ENCODE assay signal across 12 mouse cellular contexts in genomic region chr10:21606931-21607330, GRCm38 (mm10). TPM values are rescaled to one million over a fixed set of nuclear protein-coding genes. Genes with fewer than 3 reads are reported as not detected.
DNase-seq lines count a peak whose midpoint lies in the region; ATAC-seq and TF ChIP-seq lines count a peak whose summit lies in the region.
"Had no signal": no experiment of that assay in that cellular context is flagged by ENCODE, and none has a peak within 500 bp of the region (broad histone marks: within the 10 kb centered on the region; RNA-seq: fewer than 3 reads in every experiment).

No protein-coding gene starts in this region.

- H3K4me3 ChIP-seq in forebrain, embryonic 11.5 days (ENCODE audit: low read depth, low read length) = no peak overlapping the region
- H3K4me3 ChIP-seq: myocyte had no signal

- no peaks in the 10 kb centered on the region for H3K4me1 ChIP-seq in forebrain, embryonic 11.5 days (replicated peaks; ENCODE audit: control insufficient read depth, insufficient read depth, low read length)

- H3K27ac ChIP-seq in forebrain, embryonic 11.5 days (ENCODE audit: low read depth, low read length) = no peak overlapping the region

- H3K9ac ChIP-seq in forebrain, embryonic 11.5 days (ENCODE audit: low read length) = no peak overlapping the region

- DNase-seq in cerebellum, postnatal 14 days = peak; percentile 28 to 41
- peak; percentile 37 for DNase-seq in kidney, postnatal 14 days
- no peak for DNase-seq in kidney, adult 8-10 months
- peak; percentile 62 for DNase-seq in Muller cell, postnatal 12 days (ENCODE audit: inconsistent ontology term)
- DNase-seq in brain, embryonic 14.5 days (ENCODE audit: low read depth) = peak; percentile 32
- no peak for DNase-seq in spleen, postnatal 10 days (ENCODE audit: low spot score in 2 of 2)
- no peak for DNase-seq in forebrain, embryonic 11.5 days (ENCODE audit: low spot score)
- DNase-seq: spleen, adult 18-20 months had no signal

- no peak for ATAC-seq in cerebellum, adult (ENCODE audit: insufficient number of reproducible peaks, low FRiP score, low TSS enrichment)
- no peak for ATAC-seq in forebrain, embryonic 11.5 days (replicated peaks; ENCODE audit: low FRiP score)
- ATAC-seq: intestine, embryonic 16.5 days had no signal

- H3K36me3 ChIP-seq in forebrain, embryonic 11.5 days (ENCODE audit: control insufficient read depth, insufficient read depth, low read length) = no peaks in the 10 kb centered on the region

- H3K4me2 ChIP-seq in forebrain, embryonic 11.5 days (ENCODE audit: low read depth, low read length, severe bottlenecking) = no peak overlapping the region

- WGBS in forebrain, embryonic 11.5 days = 81% methylated on average over 5 of the region's 5 CpGs

- no peak for TF ChIP-seq POLR2A in brain, embryonic 14.5 days (IDR thresholded peaks at IDR 0.05; ENCODE audit: borderline replicate concordance, extremely low read depth, insufficient read depth, insufficient read length, poor library complexity, severe bottlenecking)

- H3K27me3 ChIP-seq in forebrain, embryonic 11.5 days (ENCODE audit: control insufficient read depth, insufficient read depth, low read length) = no peaks in the 10 kb centered on the region

- H3K9me3 ChIP-seq in forebrain, embryonic 11.5 days (ENCODE audit: control insufficient read depth, low read length) = no peaks in the 10 kb centered on the region

- TF ChIP-seq CTCF in brain, embryonic 14.5 days (IDR thresholded peaks at IDR 0.05; ENCODE audit: borderline replicate concordance, extremely low read depth, insufficient read depth, insufficient read length) = no peak

RNA-seq across cellular contexts. Expression of gene 1700020N01Rik, which starts 14.0 kb away (rescaled TPM):
- not detected in 2 replicates for polyA plus RNA-seq in brain, embryonic 14.5 days (2012; rRNA removed)
- polyA plus RNA-seq in forebrain, embryonic 11.5 days (2014; fragmentation: Nextera tagmentation; extraction: Ambion mirVana) = not detected in 2 replicates
- polyA plus RNA-seq: intestine, embryonic 16.5 days; limb, embryonic 14.5 days; myocyte had no signal

Comparison
In these comparisons a context has a peak if more than half of its experiments do, and no peak if none do; other contexts are left out.
1. DNase-seq: peak in cerebellum, postnatal 14 days (2 of 2), kidney, postnatal 14 days (single experiment), Muller cell, postnatal 12 days (single experiment) and brain, embryonic 14.5 days (single experiment); none in kidney, adult 8-10 months (0 of 2), spleen, postnatal 10 days (0 of 2) and forebrain, embryonic 11.5 days (single experiment).